Mouse (Mus musculus) stomach, postnatal 0 days (tissue): ENCODE results near the gene Plekhg3. TPM values are rescaled to one million over a fixed set of nuclear protein-coding genes. Genes with fewer than 3 reads are reported as not detected.

ENCODE experiments used
- ATAC-seq: fragments of 200-750 bp; cut with Nextera tagmentation; 2 replicates; pipeline ENCODE4 v1.8.0; 2017; ENCODE audit not compliant: low FRiP score, low TSS enrichment
- DNase-seq: peaks from one replicate; pipeline ENCODE4 v3.0.0-alpha.2; 2016; ENCODE audit warnings: low spot score
- H3K27ac ChIP-seq: fragments of 300-500 bp; sonication (generic); replicated peaks from 2 replicates; pipeline ENCODE4 v1.5.1; 2014; ENCODE audit warnings: mild to moderate bottlenecking, control low read depth
- H3K27me3 ChIP-seq: fragments of 300-500 bp; sonication (generic); 2 replicates; pipeline ENCODE4 v1.6.1; 2014; ENCODE audit warnings: low read length; ENCODE audit not compliant: control insufficient read depth, insufficient read depth
- H3K36me3 ChIP-seq: fragments of 300-500 bp; sonication (generic); 2 replicates; pipeline ENCODE4 v1.6.1; 2014; ENCODE audit warnings: low read length, mixed read lengths; ENCODE audit not compliant: control insufficient read depth, insufficient read depth
- H3K4me1 ChIP-seq: fragments of 300-500 bp; sonication (generic); replicated peaks from 2 replicates; pipeline ENCODE4 v1.6.1; 2014; ENCODE audit warnings: antibody characterized with exemption; ENCODE audit not compliant: control insufficient read depth, insufficient read depth
- H3K4me2 ChIP-seq: fragments of 300-500 bp; sonication (generic); replicated peaks from 2 replicates; pipeline ENCODE4 v1.6.1; 2014; ENCODE audit warnings: low read depth, mild to moderate bottlenecking, control low read depth, moderate library complexity
- H3K4me3 ChIP-seq: fragments of 300-500 bp; sonication (generic); 2 replicates; pipeline ENCODE4 v1.5.1; 2014; ENCODE audit warnings: low read depth, low read length, control low read depth
- H3K9ac ChIP-seq: fragments of 300-500 bp; sonication (generic); 2 replicates; pipeline ENCODE4 v1.6.1; 2014; ENCODE audit warnings: mild to moderate bottlenecking, low read length, control low read depth, mixed read lengths
- H3K9me3 ChIP-seq: fragments of 300-500 bp; sonication (generic); 2 replicates; pipeline ENCODE4 v1.6.1; 2016; ENCODE audit warnings: low read length; ENCODE audit not compliant: control insufficient read depth
- CTCF ChIP-seq: IDR thresholded peaks from 2 replicates; pipeline ENCODE4 v1.5.1; 2016; ENCODE audit warnings: antibody characterized with exemption, low read depth, mild to moderate bottlenecking, moderate library complexity
- EP300 ChIP-seq: optimal IDR thresholded peaks from 2 replicates; pipeline ENCODE3; 2016; ENCODE audit warnings: antibody characterized with exemption
- WGBS: fragments of 180-500 bp; shearing (Covaris S2); extraction: QIAGEN DNeasy Blood & Tissue Kit; methylation state at CpG from one replicate; pipeline ENCODE4 v1.1.7; 2014; 5-methylcytosine and 5-hydroxymethylcytosine counted together
- polyA plus RNA-seq: library from polyadenylated mRNA; unstranded; fragments of >200 nt; fragmentation: Nextera tagmentation; extraction: Ambion mirVana; gene quantifications from 2 replicates; pipeline ENCODE4 v1.2.1, GENCODE M21; 2015

Plekhg3 gene
- polyA plus RNA-seq, 1 experiment from 2014 or later = 5.7 TPM

DNA sequence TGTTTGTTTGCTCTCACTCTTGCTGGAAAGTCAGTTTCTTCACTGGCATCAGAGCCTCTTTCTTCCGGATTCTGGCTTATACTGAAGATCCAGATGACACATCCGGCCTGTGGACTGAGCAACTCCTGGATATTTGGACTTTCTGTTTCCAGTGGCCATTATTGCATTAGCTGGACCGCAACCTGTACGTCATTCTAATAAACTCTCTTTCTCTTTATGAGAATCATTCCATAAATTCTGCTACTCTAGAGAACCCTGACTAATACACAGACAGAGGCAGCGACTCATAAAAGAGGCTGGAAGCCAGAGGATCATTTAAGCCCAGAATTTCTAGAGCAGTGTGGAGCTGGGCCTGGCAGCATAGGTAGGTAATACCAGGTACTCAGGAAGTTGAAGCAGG lies 1.9 kb upstream of the Plekhg3 start:
- H3K4me3 ChIP-seq = no peak overlapping the region
- no peak overlapping the region for H3K4me2 ChIP-seq
- WGBS = 80% methylated on average over 5 of the region's 5 CpGs
- no peak overlapping the region for H3K27ac ChIP-seq
- no peak overlapping the region for H3K9ac ChIP-seq
- TF ChIP-seq CTCF (no peak), EP300 (no peak)
- H3K4me1 ChIP-seq = no peaks in the 10 kb centered on the region
- no peaks in the 10 kb centered on the region for H3K36me3 ChIP-seq
- H3K9me3 ChIP-seq = no peaks in the 10 kb centered on the region
- H3K27me3 ChIP-seq = no peaks in the 10 kb centered on the region
- ATAC-seq = no peak
- no peak for DNase-seq

- peak overlapping the region; percentile 95 for H3K4me2 ChIP-seq
- H3K27ac ChIP-seq = peak overlapping the region; percentile 94
- no peaks in the 10 kb centered on the region for H3K36me3 ChIP-seq
- TF ChIP-seq CTCF (no peak), EP300 (no peak)
- whole genome bisulfite sequencing = 19% methylated on average over 19 of the region's 19 CpGs
- H3K9ac ChIP-seq = peak overlapping the region; percentile 84
- no peak for ATAC-seq
- H3K27me3 ChIP-seq = no peaks in the 10 kb centered on the region
- H3K4me3 ChIP-seq = peak overlapping the region; percentile 90
- H3K4me1 ChIP-seq = peaks cover 8% of the 10 kb centered on the region
- H3K9me3 ChIP-seq = no peaks in the 10 kb centered on the region
- DNase-seq = peak; percentile 63
These were observed 1.6 kb downstream of the Plekhg3 start for GRCm38 (mm10) chr12:76531986-76532925.

GRCm38 (mm10) chr12:76532926-76533376 lies 2.3 kb downstream of the Plekhg3 start:
- Histone ChIP-seq H3K36me3 (no peaks in the 10 kb centered on the region), H3K9ac (peak overlapping the region; percentile 84), H3K4me2 (peak overlapping the region; percentile 95), H3K27ac (peak overlapping the region; percentile 94), H3K27me3 (no peaks in the 10 kb centered on the region), H3K4me1 (peaks cover 8% of the 10 kb centered on the region), H3K9me3 (no peaks in the 10 kb centered on the region), H3K4me3 (peak overlapping the region; percentile 90)
- under 1% methylated on average over 31 of the region's 31 CpGs for WGBS
- TF ChIP-seq EP300 (no peak), CTCF (0 out of 2 replicates have a peak, but pooled peaks have one; percentile 0)
- ATAC-seq (no peak), DNase-seq (no peak)

- ATAC-seq (peak; percentile 91), DNase-seq (peak; percentile 97)
- under 1% methylated on average over 61 of the region's 74 CpGs for WGBS
- Histone ChIP-seq H3K9ac (peak overlapping the region; percentile 84), H3K4me2 (peak overlapping the region; percentile 95), H3K27me3 (no peaks in the 10 kb centered on the region), H3K36me3 (no peaks in the 10 kb centered on the region), H3K9me3 (no peaks in the 10 kb centered on the region), H3K4me3 (peak overlapping the region; percentile 90), H3K4me1 (peaks cover 8% of the 10 kb centered on the region), H3K27ac (peak overlapping the region; percentile 94)
- no peak for TF ChIP-seq EP300
- 0 out of 2 replicates have a peak, but pooled peaks have one; percentile 0 for TF ChIP-seq CTCF
These were observed 2.9 kb downstream of the Plekhg3 start for GRCm38 (mm10) chr12:76533377-76534222.

GRCm38 (mm10) chr12:76534233-76534632 lies 3.5 kb downstream of the Plekhg3 start:
- no peaks in the 10 kb centered on the region for H3K27me3 ChIP-seq
- H3K4me3 ChIP-seq = peak overlapping the region; percentile 90
- WGBS = 1% methylated on average over 11 of the region's 11 CpGs
- DNase-seq (no peak), ATAC-seq (no peak)
- peak overlapping the region; percentile 84 for H3K9ac ChIP-seq
- H3K9me3 ChIP-seq = no peaks in the 10 kb centered on the region
- peak overlapping the region; percentile 95 for H3K4me2 ChIP-seq
- H3K4me1 ChIP-seq = peaks cover 8% of the 10 kb centered on the region
- H3K36me3 ChIP-seq = no peaks in the 10 kb centered on the region
- H3K27ac ChIP-seq = peak overlapping the region; percentile 94
- TF ChIP-seq EP300 (no peak), CTCF (no peak)
